Mouse (Mus musculus) erythroblast, embryonic 14.5 days (primary cell): ENCODE data around the gene Inpp5a. TPM values are rescaled to one million over a fixed set of nuclear protein-coding genes. Genes with fewer than 3 reads are reported as not detected.

Experiments used
- H3K27me3 ChIP-seq: 2 replicates; pipeline ENCODE4 v1.6.1; 2012; ENCODE audit warnings: inconsistent platforms; ENCODE audit not compliant: control insufficient read depth
- H3K36me3 ChIP-seq: 2 replicates; pipeline ENCODE4 v1.6.1; 2012; ENCODE audit warnings: mild to moderate bottlenecking, inconsistent platforms; ENCODE audit not compliant: control insufficient read depth
- H3K4me1 ChIP-seq: 2 replicates; pipeline ENCODE4 v1.6.1; 2012; ENCODE audit warnings: inconsistent platforms; ENCODE audit not compliant: control insufficient read depth
- H3K4me3 ChIP-seq: replicated peaks from 2 replicates; pipeline ENCODE3; 2012; ENCODE audit warnings: moderate library complexity, mild to moderate bottlenecking, inconsistent platforms
- H3K9me3 ChIP-seq: 2 replicates; pipeline ENCODE4 v1.6.1; 2012; ENCODE audit warnings: low read length, inconsistent platforms, mixed read lengths; ENCODE audit not compliant: control insufficient read depth
- GATA1 ChIP-seq: IDR thresholded peaks from 2 replicates; pipeline ENCODE4 v1.6.1; 2012; ENCODE audit warnings: low read length, inconsistent platforms, mixed read lengths
- TAL1 ChIP-seq: IDR thresholded peaks from 3 replicates; pipeline ENCODE4 v1.6.1; 2012; ENCODE audit warnings: low read length, inconsistent platforms, mixed read lengths
- polyA plus RNA-seq: library from polyadenylated mRNA; stranded (reverse); fragments of >175 nt; gene quantifications from 2 replicates; pipeline ENCODE4 v1.2.3, GENCODE M21; 2012

Gene Inpp5a
- polyA plus RNA-seq, 1 experiment = 0.25 TPM

DNA sequence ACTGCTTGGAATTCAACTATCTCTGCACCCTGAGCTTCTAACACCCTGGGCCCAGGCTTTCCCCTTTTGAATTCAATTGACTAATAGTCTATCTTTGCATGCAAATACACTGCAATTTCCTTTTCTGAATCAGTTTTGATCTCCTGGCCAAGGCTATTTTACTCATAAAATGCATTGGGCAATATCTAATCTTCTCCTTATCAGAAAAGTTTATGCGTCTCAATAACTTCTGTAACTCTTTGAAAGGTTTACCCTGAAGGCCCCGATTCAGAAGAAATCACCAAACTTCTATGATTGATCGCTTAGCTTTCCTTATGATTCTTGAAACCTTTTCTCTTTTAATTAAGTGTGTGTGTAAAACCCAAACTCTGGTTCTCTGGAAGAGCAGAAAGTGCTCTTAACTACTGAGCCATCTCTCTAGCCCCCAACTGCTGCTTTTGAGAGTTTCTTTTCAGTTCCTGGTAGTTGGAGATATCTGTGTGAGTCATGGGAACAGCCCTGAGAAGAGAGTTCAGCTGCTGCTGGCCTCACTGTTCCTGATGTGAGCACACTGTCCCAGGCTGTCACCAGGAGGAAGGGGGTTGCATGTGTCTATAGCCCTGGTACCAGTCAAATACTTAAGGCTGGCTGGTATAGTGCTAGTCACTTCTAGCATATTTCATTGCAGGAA lies 27.9 kb upstream of the Inpp5a start:
- Histone ChIP-seq H3K4me1 (no peaks in the 10 kb centered on the region), H3K27me3 (no peaks in the 10 kb centered on the region), H3K9me3 (no peaks in the 10 kb centered on the region), H3K36me3 (no peaks in the 10 kb centered on the region), H3K4me3 (no peak overlapping the region)
- TF ChIP-seq TAL1 (no peak), GATA1 (no peak)

DNA sequence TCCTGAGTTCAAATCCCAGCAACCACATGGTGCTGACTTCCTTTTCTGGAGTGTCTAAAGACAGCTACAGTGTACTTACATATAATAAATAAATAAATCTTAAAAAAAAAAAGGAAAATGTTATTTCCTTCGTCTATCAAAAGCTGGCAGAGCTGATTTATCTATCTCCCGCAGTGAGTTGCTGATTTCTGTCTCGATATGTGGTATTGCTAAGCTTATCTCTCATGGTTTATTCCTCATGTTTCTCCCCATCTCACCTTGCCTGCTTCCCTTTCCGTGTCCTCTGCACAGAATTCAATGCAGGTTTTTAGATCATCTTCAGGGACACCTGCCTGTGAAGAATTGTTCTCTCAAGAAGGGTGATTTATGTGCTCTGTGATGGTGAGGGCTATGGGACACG lies 27.1 kb upstream of the Inpp5a start:
- no peak for TF ChIP-seq TAL1
- no peak for TF ChIP-seq GATA1
- Histone ChIP-seq H3K36me3 (no peaks in the 10 kb centered on the region), H3K9me3 (no peaks in the 10 kb centered on the region), H3K4me3 (no peak overlapping the region), H3K4me1 (no peaks in the 10 kb centered on the region), H3K27me3 (no peaks in the 10 kb centered on the region)

DNA sequence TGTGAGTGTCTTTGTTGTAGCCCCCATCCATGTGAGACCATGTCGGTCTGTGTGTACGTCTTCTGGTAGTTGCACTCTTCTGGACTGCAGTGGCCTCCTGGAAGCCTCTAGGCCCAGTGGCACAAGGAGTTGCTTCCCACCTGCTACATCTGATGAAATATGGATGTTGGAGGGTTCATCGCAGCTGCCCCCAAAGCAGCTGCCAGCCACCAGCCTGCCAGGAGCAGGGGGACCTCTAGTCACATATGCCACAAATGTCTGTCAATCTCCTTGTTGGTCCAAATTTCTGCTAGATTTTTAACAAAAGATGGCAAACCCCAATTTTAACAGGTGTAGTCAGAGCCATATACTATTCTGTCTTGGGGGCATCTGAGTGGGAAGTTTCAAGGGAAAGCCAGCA lies 26.4 kb upstream of the Inpp5a start:
- H3K4me3 ChIP-seq = no peak overlapping the region
- H3K27me3 ChIP-seq = no peaks in the 10 kb centered on the region
- no peaks in the 10 kb centered on the region for H3K4me1 ChIP-seq
- no peaks in the 10 kb centered on the region for H3K36me3 ChIP-seq
- H3K9me3 ChIP-seq = no peaks in the 10 kb centered on the region
- TF ChIP-seq GATA1 (no peak), TAL1 (no peak)

GRCm38 (mm10) chr7:139363281-139364004 lies 25.5 kb upstream of the Inpp5a start:
- no peaks in the 10 kb centered on the region for H3K9me3 ChIP-seq
- no peaks in the 10 kb centered on the region for H3K36me3 ChIP-seq
- H3K27me3 ChIP-seq = no peaks in the 10 kb centered on the region
- TF ChIP-seq TAL1 = no peak
- TF ChIP-seq GATA1 = no peak
- H3K4me3 ChIP-seq = no peak overlapping the region
- H3K4me1 ChIP-seq = no peaks in the 10 kb centered on the region

- TF ChIP-seq GATA1 (no peak), TAL1 (no peak)
- H3K4me3 ChIP-seq = no peak overlapping the region
- H3K4me1 ChIP-seq = no peaks in the 10 kb centered on the region
- no peaks in the 10 kb centered on the region for H3K36me3 ChIP-seq
- no peaks in the 10 kb centered on the region for H3K27me3 ChIP-seq
- H3K9me3 ChIP-seq = no peaks in the 10 kb centered on the region
Measured at GRCm38 (mm10) chr7:139364005-139364557, 24.8 kb upstream of the Inpp5a start.

- no peaks in the 10 kb centered on the region for H3K4me1 ChIP-seq
- H3K9me3 ChIP-seq = no peaks in the 10 kb centered on the region
- TF ChIP-seq TAL1 = no peak
- no peak for TF ChIP-seq GATA1
- no peaks in the 10 kb centered on the region for H3K27me3 ChIP-seq
- no peak overlapping the region for H3K4me3 ChIP-seq
- no peaks in the 10 kb centered on the region for H3K36me3 ChIP-seq
Measured at GRCm38 (mm10) chr7:139364936-139365830, 23.7 kb upstream of the Inpp5a start.

GRCm38 (mm10) chr7:139366131-139366530 lies 22.8 kb upstream of the Inpp5a start:
- Histone ChIP-seq H3K4me3 (no peak overlapping the region), H3K4me1 (no peaks in the 10 kb centered on the region), H3K9me3 (no peaks in the 10 kb centered on the region)

DNA sequence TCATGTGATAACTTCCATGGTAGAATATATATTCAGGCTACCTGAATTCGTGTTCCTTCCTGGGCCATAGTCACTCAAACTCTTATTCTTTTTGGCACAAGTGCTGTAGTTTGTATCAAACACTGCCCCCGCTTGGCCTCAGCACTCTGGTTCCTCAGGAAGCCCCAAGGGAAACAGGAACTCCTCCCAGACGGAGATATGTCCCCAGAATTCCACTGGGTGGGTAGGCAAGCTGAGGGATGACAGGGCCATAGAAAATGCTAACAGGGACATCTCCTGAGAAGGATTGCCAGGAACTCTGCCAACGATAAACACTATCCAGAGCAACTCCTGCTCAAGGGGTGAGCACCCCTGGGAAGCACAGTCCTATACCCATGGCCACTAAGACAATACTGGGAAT lies 22.4 kb upstream of the Inpp5a start:
- no peak overlapping the region for H3K4me3 ChIP-seq
- H3K36me3 ChIP-seq = no peaks in the 10 kb centered on the region
- no peaks in the 10 kb centered on the region for H3K9me3 ChIP-seq
- no peaks in the 10 kb centered on the region for H3K4me1 ChIP-seq
- TF ChIP-seq GATA1 (no peak), TAL1 (no peak)
- no peaks in the 10 kb centered on the region for H3K27me3 ChIP-seq

More at GRCm38 (mm10) chr7:139366131-139366530, 22.8 kb upstream of the Inpp5a start:
- H3K36me3 ChIP-seq = no peaks in the 10 kb centered on the region
- no peak for TF ChIP-seq GATA1
- TF ChIP-seq TAL1 = no peak
- H3K27me3 ChIP-seq = no peaks in the 10 kb centered on the region
